Mouse (Mus musculus): ENCODE measurements around the gene Fahd1. TPM values are rescaled to one million over a fixed set of nuclear protein-coding genes. Genes with fewer than 3 reads are reported as not detected.

Fahd1 gene
- 16.1 and 17.5 TPM in 2 replicates for polyA plus RNA-seq (2015; fragmentation: Nextera tagmentation; extraction: Ambion mirVana)

GRCm38 (mm10) chr17:24850065-24850772, at the start of gene Fahd1:
TSS of gene Fahd1 (minus strand) at chr17:24850364.

GRCm38 (mm10) chr17:24896241-24896992, 46.3 kb upstream of the Fahd1 start, which contains the start of gene Nme3:
TSS of gene Nme3 (plus strand) at chr17:24896500.

GRCm38 (mm10) chr17:24894995-24895547, 44.9 kb upstream of the Fahd1 start, which contains the start of the genes Eme2 and Mrps34:
TSS of gene Eme2 (minus strand) at chr17:24895087.
TSS of gene Mrps34 (plus strand) at chr17:24895116.

GRCm38 (mm10) chr17:24886134-24886931, 36.2 kb upstream of the Fahd1 start, which contains the start of the genes Nubp2 and Spsb3:
TSS of gene Nubp2 (minus strand) at chr17:24886349.
TSS of gene Spsb3 (plus strand) at chr17:24886643.

GRCm38 (mm10) chr17:24865776-24866175, 15.6 kb upstream of the Fahd1 start, which contains the start of gene Igfals:
TSS of gene Igfals (plus strand) at chr17:24865997.

GRCm38 (mm10) chr17:24839842-24840241, 10.3 kb downstream of the Fahd1 start, which contains the start of gene Hagh:
TSS of gene Hagh (plus strand) at chr17:24840143.

GRCm38 (mm10) chr17:24803952-24804951, 45.9 kb downstream of the Fahd1 start, which contains the start of gene Meiob:
TSS of gene Meiob (plus strand) at chr17:24804289.

Other genes with a start within 250 kb of the Fahd1 start
- gene Tsc2, start 217.7 kb downstream of the Fahd1 start, polyA plus RNA-seq (2015; fragmentation: Nextera tagmentation; extraction: Ambion mirVana): 216 and 218 TPM in 2 replicates
- gene Nthl1, start 217.7 kb downstream of the Fahd1 start, polyA plus RNA-seq (2015; fragmentation: Nextera tagmentation; extraction: Ambion mirVana): 9.8 and 11.3 TPM in 2 replicates
- gene Slc9a3r2, start 200.0 kb downstream of the Fahd1 start, polyA plus RNA-seq (2015; fragmentation: Nextera tagmentation; extraction: Ambion mirVana): 33.6 and 38.2 TPM in 2 replicates
- not detected in 2 replicates for gene Npw, start 191.9 kb downstream of the Fahd1 start, polyA plus RNA-seq (2015; fragmentation: Nextera tagmentation; extraction: Ambion mirVana)
- gene Zfp598, start 180.7 kb downstream of the Fahd1 start, polyA plus RNA-seq (2015; fragmentation: Nextera tagmentation; extraction: Ambion mirVana): 10.0 and 11.2 TPM in 2 replicates
- gene Syngr3, start 160.4 kb downstream of the Fahd1 start, polyA plus RNA-seq (2015; fragmentation: Nextera tagmentation; extraction: Ambion mirVana): 0.08 and 0.41 TPM in 2 replicates
- 28.0 and 29.7 TPM in 2 replicates for gene Gfer, start 154.2 kb downstream of the Fahd1 start, polyA plus RNA-seq (2015; fragmentation: Nextera tagmentation; extraction: Ambion mirVana)
- gene Noxo1, start 154.1 kb downstream of the Fahd1 start, polyA plus RNA-seq (2015; fragmentation: Nextera tagmentation; extraction: Ambion mirVana): 1.4 and 2.0 TPM in 2 replicates
- 31.4 and 34.7 TPM in 2 replicates for gene Tbl3, start 142.7 kb downstream of the Fahd1 start, polyA plus RNA-seq (2015; fragmentation: Nextera tagmentation; extraction: Ambion mirVana)
- gene Rnf151, start 132.3 kb downstream of the Fahd1 start, polyA plus RNA-seq (2015; fragmentation: Nextera tagmentation; extraction: Ambion mirVana): 0.24 TPM in 1 of 2 replicates, not detected in the other
- 1,136 and 1,298 TPM in 2 replicates for gene Rps2, start 132.2 kb downstream of the Fahd1 start, polyA plus RNA-seq (2015; fragmentation: Nextera tagmentation; extraction: Ambion mirVana)
- gene Ndufb10, start 125.9 kb downstream of the Fahd1 start, polyA plus RNA-seq (2015; fragmentation: Nextera tagmentation; extraction: Ambion mirVana): 218 and 232 TPM in 2 replicates
- gene Rpl3l, start 122.5 kb downstream of the Fahd1 start, polyA plus RNA-seq (2015; fragmentation: Nextera tagmentation; extraction: Ambion mirVana): 0.16 and 0.19 TPM in 2 replicates
- gene Msrb1, start 113.7 kb downstream of the Fahd1 start, polyA plus RNA-seq (2015; fragmentation: Nextera tagmentation; extraction: Ambion mirVana): 203 and 213 TPM in 2 replicates
- 0.25 and 0.64 TPM in 2 replicates for gene Hs3st6, start 97.4 kb downstream of the Fahd1 start, polyA plus RNA-seq (2015; fragmentation: Nextera tagmentation; extraction: Ambion mirVana)
- gene Meiob, start 46.1 kb downstream of the Fahd1 start, polyA plus RNA-seq (2015; fragmentation: Nextera tagmentation; extraction: Ambion mirVana): 0.10 TPM in 1 of 2 replicates, not detected in the other
- 44.1 and 47.3 TPM in 2 replicates for gene Hagh, start 10.2 kb downstream of the Fahd1 start, polyA plus RNA-seq (2015; fragmentation: Nextera tagmentation; extraction: Ambion mirVana)
- gene Igfals, start 15.6 kb upstream of the Fahd1 start, polyA plus RNA-seq (2015; fragmentation: Nextera tagmentation; extraction: Ambion mirVana): 0.07 TPM in 1 of 2 replicates, not detected in the other
- 31.8 and 37.9 TPM in 2 replicates for gene Nubp2, start 36.0 kb upstream of the Fahd1 start, polyA plus RNA-seq (2015; fragmentation: Nextera tagmentation; extraction: Ambion mirVana)
- gene Spsb3, start 36.3 kb upstream of the Fahd1 start, polyA plus RNA-seq (2015; fragmentation: Nextera tagmentation; extraction: Ambion mirVana): 27.7 and 30.1 TPM in 2 replicates
- 18.3 and 18.8 TPM in 2 replicates for gene Eme2, start 44.7 kb upstream of the Fahd1 start, polyA plus RNA-seq (2015; fragmentation: Nextera tagmentation; extraction: Ambion mirVana)
- gene Mrps34, start 44.8 kb upstream of the Fahd1 start, polyA plus RNA-seq (2015; fragmentation: Nextera tagmentation; extraction: Ambion mirVana): 83.6 and 88.7 TPM in 2 replicates
- gene Nme3, start 46.1 kb upstream of the Fahd1 start, polyA plus RNA-seq (2015; fragmentation: Nextera tagmentation; extraction: Ambion mirVana): 35.4 and 36.2 TPM in 2 replicates
- gene Mapk8ip3, start 86.6 kb upstream of the Fahd1 start, polyA plus RNA-seq (2015; fragmentation: Nextera tagmentation; extraction: Ambion mirVana): 12.1 and 13.1 TPM in 2 replicates
- gene Jpt2, start 110.3 kb upstream of the Fahd1 start, polyA plus RNA-seq (2015; fragmentation: Nextera tagmentation; extraction: Ambion mirVana): 51.5 and 66.2 TPM in 2 replicates
- 2.8 and 3.1 TPM in 2 replicates for gene Cramp1l, start 165.4 kb upstream of the Fahd1 start, polyA plus RNA-seq (2015; fragmentation: Nextera tagmentation; extraction: Ambion mirVana)
- 5.4 and 6.0 TPM in 2 replicates for gene Ift140, start 165.7 kb upstream of the Fahd1 start, polyA plus RNA-seq (2015; fragmentation: Nextera tagmentation; extraction: Ambion mirVana)
- gene Tmem204, start 233.2 kb upstream of the Fahd1 start, polyA plus RNA-seq (2015; fragmentation: Nextera tagmentation; extraction: Ambion mirVana): 21.2 and 24.3 TPM in 2 replicates

Data from urinary bladder, postnatal 0 days (tissue).